Mouse (Mus musculus) neutrophil, adult 5-6 weeks (primary cell): Measurements from ENCODE around the gene Rwdd1. TPM values are rescaled to one million over a fixed set of nuclear protein-coding genes. Genes with fewer than 3 reads are reported as not detected.

Source experiments
- total RNA-seq: library from RNA; stranded (forward); fragments of 200-1000 nt; gene quantifications from 2 replicates; pipeline ENCODE4 v1.2.3, GENCODE M21; 2017

Rwdd1 gene
- total RNA-seq, 1 experiment from 2014 or later = 34.7 TPM

Other genes starting within 250 kb of the Rwdd1 start
- not detected in 2 replicates for gene Sult3a2, start 232.9 kb downstream of the Rwdd1 start, total RNA-seq
- gene Sult3a1, start 161.9 kb downstream of the Rwdd1 start, total RNA-seq = not detected in 2 replicates
- gene Rsph4a, start 114.5 kb downstream of the Rwdd1 start, total RNA-seq = not detected in 2 replicates
- gene Zup1, start 68.4 kb downstream of the Rwdd1 start, total RNA-seq = 88.9 and 92.9 TPM in 2 replicates
- gene Trappc3l, start 18.0 kb upstream of the Rwdd1 start, total RNA-seq = not detected in 2 replicates
- not detected in 2 replicates for gene Calhm4, start 24.7 kb upstream of the Rwdd1 start, total RNA-seq
- not detected in 2 replicates for gene Calhm5, start 76.9 kb upstream of the Rwdd1 start, total RNA-seq
- gene Calhm6, start 108.4 kb upstream of the Rwdd1 start, total RNA-seq = 7.3 and 7.6 TPM in 2 replicates
- gene Dse, start 188.1 kb upstream of the Rwdd1 start, total RNA-seq = 4.7 and 5.1 TPM in 2 replicates